Mouse (Mus musculus): ENCODE results near the gene Trim45. TPM values are rescaled to one million over a fixed set of nuclear protein-coding genes. Genes with fewer than 3 reads are reported as not detected.

Trim45 gene
- polyA plus RNA-seq (2015; fragmentation: Nextera tagmentation; extraction: Ambion mirVana), result 0.59 and 0.67 TPM in 2 replicates

GRCm38 (mm10) chr3:100921825-100922505 is at the start of gene Trim45:
Trim45 (plus strand) TSS chr3:100922202.
- H3K4me1 ChIP-seq (ENCODE audit: insufficient read depth), result peaks cover 10% of the 10 kb centered on the region
- ATAC-seq (peak; percentile 97), DNase-seq (peak; percentile 95)
- H3K4me2 ChIP-seq (ENCODE audit: low read depth, low read length), result peak within 1 kb of the TSS; percentile 86
- H3K36me3 ChIP-seq (replicated peaks; ENCODE audit: insufficient read depth, low read length), result no peaks in the 10 kb centered on the region
- no peaks in the 10 kb centered on the region for H3K9me3 ChIP-seq (ENCODE audit: low read length)
- TF ChIP-seq CTCF (IDR thresholded peaks at IDR 0.05; ENCODE audit: low read depth), result no peak
- TF ChIP-seq EP300 (IDR thresholded peaks at IDR 0.05; ENCODE audit: low read depth), result no peak
- peak within 1 kb of the TSS; percentile 72 for H3K27ac ChIP-seq (ENCODE audit: low read depth)
- peak within 1 kb of the TSS; percentile 75 for H3K9ac ChIP-seq (replicated peaks)
- no peaks in the 10 kb centered on the region for H3K27me3 ChIP-seq (ENCODE audit: insufficient read depth, low read length)
- H3K4me3 ChIP-seq (ENCODE audit: low read depth, low read length), result peak within 1 kb of the TSS; percentile 63
- under 1% methylated on average over 39 of the region's 39 CpGs for whole genome bisulfite sequencing (ENCODE audit: insufficient replicate concordance)

GRCm38 (mm10) chr3:100877057-100877456 is 44.9 kb upstream of the Trim45 start:
- TF ChIP-seq EP300 (IDR thresholded peaks at IDR 0.05; ENCODE audit: low read depth) (no peak), CTCF (IDR thresholded peaks at IDR 0.05; ENCODE audit: low read depth) (no peak)
- Histone ChIP-seq H3K9me3 (ENCODE audit: low read length) (no peaks in the 10 kb centered on the region), H3K27ac (ENCODE audit: low read depth) (no peak overlapping the region), H3K9ac (replicated peaks) (no peak overlapping the region), H3K27me3 (ENCODE audit: insufficient read depth, low read length) (no peaks in the 10 kb centered on the region), H3K36me3 (replicated peaks; ENCODE audit: insufficient read depth, low read length) (no peaks in the 10 kb centered on the region), H3K4me3 (ENCODE audit: low read depth, low read length) (no peak overlapping the region), H3K4me2 (ENCODE audit: low read depth, low read length) (no peak overlapping the region), H3K4me1 (ENCODE audit: insufficient read depth) (no peaks in the 10 kb centered on the region)
- DNase-seq, result no peak
- no peak for ATAC-seq
- 78% methylated on average over 4 of the region's 4 CpGs for WGBS (ENCODE audit: insufficient replicate concordance)

- Histone ChIP-seq H3K4me3 (ENCODE audit: low read depth, low read length) (no peak overlapping the region), H3K27me3 (ENCODE audit: insufficient read depth, low read length) (no peaks in the 10 kb centered on the region), H3K9ac (replicated peaks) (no peak overlapping the region), H3K36me3 (replicated peaks; ENCODE audit: insufficient read depth, low read length) (no peaks in the 10 kb centered on the region), H3K4me1 (ENCODE audit: insufficient read depth) (no peaks in the 10 kb centered on the region), H3K9me3 (ENCODE audit: low read length) (no peaks in the 10 kb centered on the region), H3K27ac (ENCODE audit: low read depth) (no peak overlapping the region), H3K4me2 (ENCODE audit: low read depth, low read length) (no peak overlapping the region)
- TF ChIP-seq EP300 (IDR thresholded peaks at IDR 0.05; ENCODE audit: low read depth), result no peak
- no peak for TF ChIP-seq CTCF (IDR thresholded peaks at IDR 0.05; ENCODE audit: low read depth)
- no peak for DNase-seq
- no peak for ATAC-seq
- 77% methylated on average over 6 of the region's 6 CpGs for WGBS (ENCODE audit: insufficient replicate concordance)
Observed at GRCm38 (mm10) chr3:100881403-100881802, 40.6 kb upstream of the Trim45 start.

- H3K27me3 ChIP-seq (ENCODE audit: insufficient read depth, low read length), result no peaks in the 10 kb centered on the region
- ATAC-seq (no peak), DNase-seq (no peak)
- no peak overlapping the region for H3K9ac ChIP-seq (replicated peaks)
- H3K27ac ChIP-seq (ENCODE audit: low read depth), result no peak overlapping the region
- H3K9me3 ChIP-seq (ENCODE audit: low read length), result no peaks in the 10 kb centered on the region
- H3K4me2 ChIP-seq (ENCODE audit: low read depth, low read length), result no peak overlapping the region
- H3K4me1 ChIP-seq (ENCODE audit: insufficient read depth), result no peaks in the 10 kb centered on the region
- no peak for TF ChIP-seq CTCF (IDR thresholded peaks at IDR 0.05; ENCODE audit: low read depth)
- TF ChIP-seq EP300 (IDR thresholded peaks at IDR 0.05; ENCODE audit: low read depth), result no peak
- H3K36me3 ChIP-seq (replicated peaks; ENCODE audit: insufficient read depth, low read length), result no peaks in the 10 kb centered on the region
- WGBS (ENCODE audit: insufficient replicate concordance), result 76% methylated on average over 9 of the region's 9 CpGs
- no peak overlapping the region for H3K4me3 ChIP-seq (ENCODE audit: low read depth, low read length)
Observed at GRCm38 (mm10) chr3:100881843-100882634, 40.0 kb upstream of the Trim45 start.

GRCm38 (mm10) chr3:100889234-100889633 is 32.8 kb upstream of the Trim45 start:
- TF ChIP-seq EP300 (IDR thresholded peaks at IDR 0.05; ENCODE audit: low read depth), result no peak
- no peak for TF ChIP-seq CTCF (IDR thresholded peaks at IDR 0.05; ENCODE audit: low read depth)
- H3K27ac ChIP-seq (ENCODE audit: low read depth), result no peak overlapping the region
- no peaks in the 10 kb centered on the region for H3K27me3 ChIP-seq (ENCODE audit: insufficient read depth, low read length)
- no peak for DNase-seq
- no peak for ATAC-seq
- H3K9ac ChIP-seq (replicated peaks), result no peak overlapping the region
- H3K36me3 ChIP-seq (replicated peaks; ENCODE audit: insufficient read depth, low read length), result no peaks in the 10 kb centered on the region
- no peaks in the 10 kb centered on the region; the same call in 1 of the 2 replicates for H3K4me1 ChIP-seq (ENCODE audit: insufficient read depth)
- WGBS (ENCODE audit: insufficient replicate concordance), result 90% methylated on average over 1 of the region's 1 CpGs
- H3K4me2 ChIP-seq (ENCODE audit: low read depth, low read length), result no peak overlapping the region
- H3K4me3 ChIP-seq (ENCODE audit: low read depth, low read length), result no peak overlapping the region
- H3K9me3 ChIP-seq (ENCODE audit: low read length), result no peaks in the 10 kb centered on the region

GRCm38 (mm10) chr3:100890406-100890805 is 31.6 kb upstream of the Trim45 start:
- no peaks in the 10 kb centered on the region for H3K36me3 ChIP-seq (replicated peaks; ENCODE audit: insufficient read depth, low read length)
- H3K4me1 ChIP-seq (ENCODE audit: insufficient read depth), result no peaks in the 10 kb centered on the region; the same call in 1 of the 2 replicates
- ATAC-seq (no peak), DNase-seq (no peak)
- TF ChIP-seq CTCF (IDR thresholded peaks at IDR 0.05; ENCODE audit: low read depth) (no peak), EP300 (IDR thresholded peaks at IDR 0.05; ENCODE audit: low read depth) (no peak)
- WGBS (ENCODE audit: insufficient replicate concordance), result 78% methylated on average over 3 of the region's 3 CpGs
- no peak overlapping the region for H3K4me2 ChIP-seq (ENCODE audit: low read depth, low read length)
- H3K4me3 ChIP-seq (ENCODE audit: low read depth, low read length), result no peak overlapping the region
- no peaks in the 10 kb centered on the region for H3K9me3 ChIP-seq (ENCODE audit: low read length)
- H3K27me3 ChIP-seq (ENCODE audit: insufficient read depth, low read length), result no peaks in the 10 kb centered on the region
- H3K9ac ChIP-seq (replicated peaks), result no peak overlapping the region
- no peak overlapping the region for H3K27ac ChIP-seq (ENCODE audit: low read depth)

All from liver, postnatal 0 days (tissue).